Mouse (Mus musculus): Measurements from ENCODE around the gene Prrx2.

GRCm38 (mm10) chr2:30906641-30907040 is 71.9 kb downstream of the Prrx2 start:
- no peak for TF ChIP-seq CTCF (IDR thresholded peaks at IDR 0.05)
- TF ChIP-seq EP300 (IDR thresholded peaks at IDR 0.05) = no peak

Measured in lung, postnatal 0 days (tissue).